Mouse (Mus musculus): ENCODE data around the gene Cfap45. TPM values are rescaled to one million over a fixed set of nuclear protein-coding genes. Genes with fewer than 3 reads are reported as not detected.
A peak's percentile ranks its signal among the peaks of the same experiment; 100 is the strongest.

Gene Cfap45
- polyA plus RNA-seq, 1 experiment from 2014 or later: 1.4 TPM

GRCm38 (mm10) chr1:172499765-172500441 lies 20.7 kb upstream of the Cfap45 start, which contains the start of gene Tagln2:
Gene Tagln2 (plus strand): TSS chr1:172500047.
- peaks cover 38% of the 10 kb centered on the region for H3K27me3 ChIP-seq
- H3K4me2 ChIP-seq: peak within 1 kb of the TSS; percentile 64
- peak; percentile 64 for ATAC-seq
- peak within 1 kb of the TSS; percentile 35 for H3K27ac ChIP-seq
- peaks cover 40% of the 10 kb centered on the region for H3K36me3 ChIP-seq (ENCODE audit: poor library complexity, severe bottlenecking)
- peaks cover 51% of the 10 kb centered on the region for H3K4me1 ChIP-seq
- WGBS: 2% methylated on average over 30 of the region's 30 CpGs
- H3K9me3 ChIP-seq (replicated peaks): no peaks in the 10 kb centered on the region
- H3K4me3 ChIP-seq: peak within 1 kb of the TSS; percentile 42
- H3K9ac ChIP-seq: peak within 1 kb of the TSS; percentile 63

DNA sequence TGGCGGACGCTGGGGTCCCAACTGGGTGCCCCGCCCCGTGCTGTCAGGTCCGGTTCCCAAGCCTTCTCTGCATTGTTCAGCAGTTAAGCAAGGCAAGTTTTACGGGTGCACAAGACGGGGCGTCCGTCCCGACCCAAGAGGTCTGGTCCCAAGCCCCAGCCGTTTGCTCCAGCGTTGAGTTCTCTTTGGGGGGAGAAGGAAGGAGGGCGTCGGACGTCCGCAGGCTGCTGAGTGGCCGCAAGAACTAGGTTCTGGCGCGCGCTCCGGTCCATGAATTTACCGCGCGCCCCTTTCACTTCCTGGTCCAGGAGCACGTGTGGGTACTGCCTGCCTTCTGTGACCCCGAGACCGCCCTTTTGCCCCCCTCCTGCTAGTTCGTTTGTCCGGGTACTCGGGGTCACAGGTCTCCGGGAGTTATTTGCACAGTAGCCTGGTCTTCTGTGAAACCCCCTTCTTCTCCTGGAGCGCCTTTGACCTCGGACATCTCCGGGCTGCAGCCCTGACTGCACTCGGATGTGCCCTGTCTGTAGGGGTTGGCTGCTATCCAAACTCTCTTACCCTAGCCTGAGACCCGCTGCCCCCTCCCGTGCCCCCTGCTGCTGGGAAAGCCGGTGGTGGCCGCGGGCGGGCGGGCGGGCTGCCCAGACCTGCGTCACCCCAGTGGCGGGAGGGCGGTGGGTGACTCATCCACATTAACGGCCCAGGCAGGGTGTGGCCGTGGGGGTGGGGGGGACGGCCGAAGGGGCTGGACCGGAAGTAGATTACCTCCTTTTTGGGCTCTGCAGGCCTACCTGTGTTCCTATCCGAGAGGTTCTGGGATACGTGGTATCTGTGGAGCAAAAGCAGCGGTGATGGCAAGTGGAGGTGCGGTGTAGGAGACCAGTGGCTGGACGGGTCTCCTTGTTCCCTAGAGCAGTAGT lies 19.9 kb upstream of the Cfap45 start:
- Histone ChIP-seq H3K9ac (peak overlapping the region; percentile 63), H3K36me3 (ENCODE audit: poor library complexity, severe bottlenecking) (peaks cover 32% of the 10 kb centered on the region), H3K4me3 (peak overlapping the region; percentile 42), H3K27me3 (peaks cover 38% of the 10 kb centered on the region), H3K9me3 (replicated peaks) (no peaks in the 10 kb centered on the region), H3K4me1 (peaks cover 51% of the 10 kb centered on the region), H3K27ac (peak overlapping the region; percentile 35; the same call in 1 of the 2 replicates), H3K4me2 (peak overlapping the region; percentile 64)
- ATAC-seq: peak; percentile 17
- 2% methylated on average over 55 of the region's 56 CpGs for WGBS

GRCm38 (mm10) chr1:172501371-172502144 lies 19.0 kb upstream of the Cfap45 start:
- Histone ChIP-seq H3K9me3 (replicated peaks) (no peaks in the 10 kb centered on the region), H3K27ac (no peak overlapping the region), H3K4me1 (peaks cover 51% of the 10 kb centered on the region), H3K36me3 (ENCODE audit: poor library complexity, severe bottlenecking) (peaks cover 23% of the 10 kb centered on the region), H3K27me3 (peaks cover 38% of the 10 kb centered on the region), H3K4me2 (peak overlapping the region; percentile 64), H3K4me3 (peak overlapping the region; percentile 42), H3K9ac (no peak overlapping the region)
- WGBS: 45% methylated on average over 13 of the region's 13 CpGs
- ATAC-seq: peak; percentile 1; the same call in 1 of the 2 replicates

DNA sequence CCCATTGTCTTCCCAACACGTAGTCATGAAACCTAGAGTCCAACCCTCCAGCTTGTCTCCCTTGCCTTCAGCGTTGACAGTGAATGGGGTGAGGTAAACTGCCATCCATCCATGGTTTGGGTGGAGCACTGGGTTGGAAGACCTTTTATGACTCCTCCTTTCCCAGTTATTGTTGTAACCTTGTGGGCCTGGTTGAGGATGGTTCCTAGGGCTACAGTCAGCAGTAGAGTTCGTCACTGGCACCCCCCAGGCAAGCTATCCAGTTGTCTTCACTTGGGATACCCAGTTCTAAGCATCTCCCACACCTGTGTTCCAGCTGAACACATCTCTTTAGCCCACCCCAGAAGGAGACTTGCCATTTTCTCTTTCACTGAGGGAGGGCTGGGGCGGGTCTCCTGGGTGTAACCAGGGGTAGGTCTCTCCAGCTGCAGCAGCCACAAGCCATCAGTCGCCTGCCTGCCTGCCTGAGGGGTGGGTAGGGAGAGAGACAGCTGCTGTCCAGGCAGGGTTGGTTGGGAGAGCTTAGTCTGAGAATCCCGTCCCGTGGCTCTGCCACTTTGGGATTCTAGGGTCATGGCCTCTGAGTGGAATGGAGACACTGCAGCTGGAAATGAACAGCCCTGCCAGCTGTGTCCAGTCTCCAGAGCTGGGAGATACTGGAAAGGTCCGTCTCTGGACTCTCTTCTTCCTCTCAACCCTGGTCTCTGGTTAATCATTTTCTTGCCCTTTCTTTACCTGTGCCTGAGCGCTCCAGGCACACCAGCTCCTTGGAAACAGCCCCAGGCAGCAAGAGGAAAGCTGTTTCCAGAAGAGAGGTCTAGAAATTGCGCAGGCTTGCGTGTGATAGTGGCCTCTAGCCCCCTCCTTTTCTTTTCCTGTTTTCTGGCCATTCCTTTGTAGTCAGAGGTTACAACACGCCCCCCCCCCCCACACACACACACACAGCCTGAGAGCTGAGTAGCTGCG lies 18.2 kb upstream of the Cfap45 start:
- Histone ChIP-seq H3K27ac (no peak overlapping the region; the same call in 1 of the 2 replicates), H3K36me3 (ENCODE audit: poor library complexity, severe bottlenecking) (peaks cover 14% of the 10 kb centered on the region), H3K9ac (no peak overlapping the region)

GRCm38 (mm10) chr1:172503111-172503997 lies 17.2 kb upstream of the Cfap45 start:
- Histone ChIP-seq H3K27me3 (peaks cover 38% of the 10 kb centered on the region), H3K4me3 (no peak overlapping the region), H3K9ac (no peak overlapping the region), H3K36me3 (ENCODE audit: poor library complexity, severe bottlenecking) (peaks cover 5% of the 10 kb centered on the region), H3K4me2 (peak overlapping the region; percentile 64), H3K9me3 (replicated peaks) (no peaks in the 10 kb centered on the region), H3K27ac (no peak overlapping the region), H3K4me1 (peaks cover 51% of the 10 kb centered on the region)
- WGBS: 26% methylated on average over 14 of the region's 14 CpGs
- ATAC-seq: peak; percentile 31

More for the DNA sequence above, 18.2 kb upstream of the Cfap45 start:
- ATAC-seq: no peak
- Histone ChIP-seq H3K9me3 (replicated peaks) (no peaks in the 10 kb centered on the region), H3K4me2 (peak overlapping the region; percentile 64), H3K4me1 (peaks cover 51% of the 10 kb centered on the region), H3K27me3 (peaks cover 38% of the 10 kb centered on the region), H3K4me3 (no peak overlapping the region)
- WGBS: 48% methylated on average over 12 of the region's 13 CpGs

DNA sequence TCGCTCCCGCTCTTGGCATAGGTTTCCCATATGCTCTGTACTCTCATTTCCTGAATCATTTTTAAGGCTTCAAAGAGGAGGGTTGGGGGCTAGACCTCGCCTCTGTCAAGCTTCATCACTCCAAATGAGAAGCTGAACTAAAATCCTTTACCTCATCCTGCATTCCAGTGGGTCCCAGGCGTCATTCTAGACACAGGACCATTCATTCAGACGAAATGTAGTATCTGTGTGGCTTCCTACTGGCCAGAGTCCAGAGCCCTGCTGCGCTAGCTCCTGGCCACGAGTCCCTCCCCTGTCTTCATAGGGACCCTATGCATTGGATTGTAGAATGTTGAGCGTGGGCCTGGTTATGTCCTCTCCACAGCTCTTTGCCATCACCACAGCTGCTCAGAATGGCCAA lies 15.8 kb upstream of the Cfap45 start:
- WGBS: 76% methylated on average over 8 of the region's 8 CpGs
- ATAC-seq: no peak
- Histone ChIP-seq H3K9ac (no peak overlapping the region), H3K4me1 (peaks cover 48% of the 10 kb centered on the region), H3K4me3 (no peak overlapping the region), H3K27ac (0 out of 2 replicates have a peak overlapping the region, but pooled peaks have one; percentile 3), H3K4me2 (no peak overlapping the region), H3K27me3 (peaks cover 29% of the 10 kb centered on the region), H3K9me3 (replicated peaks) (no peaks in the 10 kb centered on the region), H3K36me3 (ENCODE audit: poor library complexity, severe bottlenecking) (no peaks in the 10 kb centered on the region)

DNA sequence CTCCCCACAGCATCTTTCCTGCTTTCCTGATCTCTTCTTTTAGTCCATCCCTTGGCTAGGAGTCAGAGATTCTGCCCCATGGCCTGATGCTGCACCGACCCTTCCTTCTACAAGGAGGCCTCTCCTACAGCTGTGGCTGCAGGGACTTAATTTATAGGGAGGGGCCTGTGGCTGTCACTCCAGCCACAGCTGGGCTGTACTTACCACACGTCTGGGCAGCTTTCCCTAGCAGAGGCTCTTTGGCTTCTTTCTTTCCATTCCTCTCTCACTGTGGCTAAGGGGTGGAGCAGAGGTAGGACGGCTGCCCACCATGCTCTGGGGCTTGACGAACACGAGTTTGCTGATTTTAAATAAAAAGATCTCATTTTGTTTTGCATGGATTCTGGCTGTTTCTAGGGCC lies 13.6 kb upstream of the Cfap45 start:
- H3K27me3 ChIP-seq: peaks cover 7% of the 10 kb centered on the region; the same call in 1 of the 2 replicates
- no peak overlapping the region for H3K4me2 ChIP-seq
- no peaks in the 10 kb centered on the region for H3K9me3 ChIP-seq (replicated peaks)
- no peak overlapping the region for H3K9ac ChIP-seq
- no peak for ATAC-seq
- H3K36me3 ChIP-seq (ENCODE audit: poor library complexity, severe bottlenecking): no peaks in the 10 kb centered on the region
- H3K4me3 ChIP-seq: no peak overlapping the region
- peaks cover 32% of the 10 kb centered on the region for H3K4me1 ChIP-seq
- H3K27ac ChIP-seq: no peak overlapping the region
- WGBS: 68% methylated on average over 5 of the region's 5 CpGs

DNA sequence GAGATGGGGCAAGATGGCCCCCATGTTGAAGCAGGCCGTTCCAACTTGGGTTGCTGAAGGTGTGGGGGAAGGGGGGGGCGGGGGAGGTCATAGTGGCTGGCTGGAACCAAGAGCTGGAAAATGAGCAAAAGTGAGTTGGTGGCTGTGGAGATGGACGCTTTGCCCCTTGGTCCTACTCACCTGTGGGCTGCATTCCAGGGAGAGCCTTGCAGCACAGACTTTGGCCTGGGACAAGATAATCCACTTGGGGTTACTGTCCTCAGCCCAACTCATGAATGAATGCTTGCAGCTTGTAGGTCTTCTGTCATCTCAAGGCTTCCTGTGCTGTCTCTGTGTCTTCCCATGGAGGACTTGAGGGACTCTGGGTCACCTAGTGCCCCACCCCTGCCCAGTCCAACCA lies 12.9 kb upstream of the Cfap45 start:
- Histone ChIP-seq H3K36me3 (ENCODE audit: poor library complexity, severe bottlenecking) (no peaks in the 10 kb centered on the region), H3K4me3 (no peak overlapping the region), H3K27me3 (0 out of 2 replicates have a peak, but pooled peaks cover under 1% of the 10 kb centered on the region), H3K27ac (no peak overlapping the region), H3K4me1 (peaks cover 25% of the 10 kb centered on the region), H3K4me2 (no peak overlapping the region), H3K9me3 (replicated peaks) (no peaks in the 10 kb centered on the region), H3K9ac (no peak overlapping the region)
- no peak for ATAC-seq
- 92% methylated on average over 3 of the region's 3 CpGs for WGBS

GRCm38 (mm10) chr1:172508172-172508571 lies 12.4 kb upstream of the Cfap45 start:
- no peak overlapping the region for H3K4me2 ChIP-seq
- peaks cover 21% of the 10 kb centered on the region for H3K4me1 ChIP-seq
- no peaks in the 10 kb centered on the region for H3K9me3 ChIP-seq (replicated peaks)
- whole genome bisulfite sequencing: 46% methylated on average over 2 of the region's 2 CpGs
- no peaks in the 10 kb centered on the region for H3K36me3 ChIP-seq (ENCODE audit: poor library complexity, severe bottlenecking)
- no peak overlapping the region for H3K9ac ChIP-seq
- no peak for ATAC-seq
- H3K4me3 ChIP-seq: no peak overlapping the region
- no peak overlapping the region for H3K27ac ChIP-seq
- no peaks in the 10 kb centered on the region for H3K27me3 ChIP-seq

DNA sequence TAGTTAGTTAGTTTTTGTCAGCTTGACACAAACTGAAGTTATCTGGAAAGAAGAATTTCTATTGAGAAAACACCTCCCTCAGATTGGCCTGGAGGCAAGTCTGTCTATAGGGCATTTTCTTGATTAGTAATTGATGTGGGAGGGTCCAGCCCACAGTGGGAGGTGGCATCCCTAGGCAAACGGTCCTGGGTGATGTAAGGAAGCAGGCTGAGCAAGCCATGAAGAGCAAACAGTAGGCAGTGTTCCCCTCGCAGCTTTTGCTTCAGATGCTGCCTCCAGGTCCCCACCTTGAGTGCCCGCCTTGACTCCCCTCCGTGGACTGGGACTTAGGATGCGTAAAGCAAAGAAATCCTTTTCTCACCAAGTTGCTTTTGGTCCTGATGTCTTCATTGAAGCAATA lies 11.4 kb upstream of the Cfap45 start:
- no peak overlapping the region for H3K4me2 ChIP-seq
- 83% methylated on average over 5 of the region's 5 CpGs for WGBS
- no peak for ATAC-seq
- H3K4me1 ChIP-seq: peaks cover 12% of the 10 kb centered on the region
- H3K9me3 ChIP-seq (replicated peaks): no peaks in the 10 kb centered on the region
- H3K36me3 ChIP-seq (ENCODE audit: poor library complexity, severe bottlenecking): no peaks in the 10 kb centered on the region
- H3K4me3 ChIP-seq: no peak overlapping the region
- H3K27ac ChIP-seq: no peak overlapping the region
- H3K9ac ChIP-seq: no peak overlapping the region
- H3K27me3 ChIP-seq: no peaks in the 10 kb centered on the region

Data from forebrain, embryonic 13.5 days (tissue).